Mouse (Mus musculus) kidney, postnatal 0 days (tissue): ENCODE data around the gene Cyb5d2. TPM values are rescaled to one million over a fixed set of nuclear protein-coding genes. Genes with fewer than 3 reads are reported as not detected.

Experiments used
- ATAC-seq: fragments of 200-750 bp; cut with Nextera tagmentation; replicated peaks from 2 replicates; pipeline ENCODE4 v1.8.0; 2017; ENCODE audit warnings: low read depth, moderate number of reproducible peaks, moderate TSS enrichment, moderate library complexity; ENCODE audit not compliant: low FRiP score
- DNase-seq: peaks from one replicate; pipeline ENCODE4 v3.0.0-alpha.2; 2016; ENCODE audit warnings: low spot score
- H3K27ac ChIP-seq: fragments of 300-500 bp; sonication (generic); 2 replicates; pipeline ENCODE4 v1.5.1; 2014; ENCODE audit warnings: mild to moderate bottlenecking
- H3K27me3 ChIP-seq: fragments of 300-500 bp; sonication (generic); 2 replicates; pipeline ENCODE4 v1.6.1; 2014; ENCODE audit warnings: low read length, mixed read lengths; ENCODE audit not compliant: insufficient read depth
- H3K36me3 ChIP-seq: fragments of 300-500 bp; sonication (generic); 2 replicates; pipeline ENCODE4 v1.6.1; 2014; ENCODE audit warnings: low read length, mixed read lengths; ENCODE audit not compliant: insufficient read depth
- H3K4me1 ChIP-seq: fragments of 300-500 bp; sonication (generic); replicated peaks from 2 replicates; pipeline ENCODE4 v1.6.1; 2014; ENCODE audit warnings: antibody characterized with exemption, low read length, mixed read lengths; ENCODE audit not compliant: insufficient read depth
- H3K4me2 ChIP-seq: fragments of 300-500 bp; sonication (generic); 2 replicates; pipeline ENCODE4 v1.6.1; 2014; ENCODE audit warnings: mild to moderate bottlenecking, low read length, moderate library complexity, mixed read lengths
- H3K4me3 ChIP-seq: fragments of 300-500 bp; sonication (generic); replicated peaks from 2 replicates; pipeline ENCODE4 v1.5.1; 2014; ENCODE audit warnings: low read depth, low read length
- H3K9ac ChIP-seq: fragments of 300-500 bp; sonication (generic); 2 replicates; pipeline ENCODE4 v1.6.1; 2014; ENCODE audit warnings: low read depth, low read length
- H3K9me3 ChIP-seq: fragments of 300-500 bp; sonication (generic); replicated peaks from 2 replicates; pipeline ENCODE4 v1.6.1; 2016; ENCODE audit warnings: low read length, inconsistent platforms, mixed read lengths
- CTCF ChIP-seq: IDR thresholded peaks from 2 replicates; pipeline ENCODE4 v1.5.1; 2016; ENCODE audit warnings: antibody characterized with exemption, low read depth, mild to moderate bottlenecking, moderate library complexity
- WGBS: fragments of 180-500 bp; shearing (Covaris S2); extraction: QIAGEN DNeasy Blood & Tissue Kit; methylation state at CpG from one replicate; pipeline ENCODE4 v1.1.7; 2014; 5-methylcytosine and 5-hydroxymethylcytosine counted together
- polyA plus RNA-seq: library from polyadenylated mRNA; unstranded; fragments of >200 nt; fragmentation: Nextera tagmentation; extraction: Ambion mirVana; gene quantifications from 2 replicates; pipeline ENCODE4 v1.2.1, GENCODE M21; 2015

The Cyb5d2 gene
- 7.2 and 7.3 TPM in 2 replicates for polyA plus RNA-seq

DNA sequence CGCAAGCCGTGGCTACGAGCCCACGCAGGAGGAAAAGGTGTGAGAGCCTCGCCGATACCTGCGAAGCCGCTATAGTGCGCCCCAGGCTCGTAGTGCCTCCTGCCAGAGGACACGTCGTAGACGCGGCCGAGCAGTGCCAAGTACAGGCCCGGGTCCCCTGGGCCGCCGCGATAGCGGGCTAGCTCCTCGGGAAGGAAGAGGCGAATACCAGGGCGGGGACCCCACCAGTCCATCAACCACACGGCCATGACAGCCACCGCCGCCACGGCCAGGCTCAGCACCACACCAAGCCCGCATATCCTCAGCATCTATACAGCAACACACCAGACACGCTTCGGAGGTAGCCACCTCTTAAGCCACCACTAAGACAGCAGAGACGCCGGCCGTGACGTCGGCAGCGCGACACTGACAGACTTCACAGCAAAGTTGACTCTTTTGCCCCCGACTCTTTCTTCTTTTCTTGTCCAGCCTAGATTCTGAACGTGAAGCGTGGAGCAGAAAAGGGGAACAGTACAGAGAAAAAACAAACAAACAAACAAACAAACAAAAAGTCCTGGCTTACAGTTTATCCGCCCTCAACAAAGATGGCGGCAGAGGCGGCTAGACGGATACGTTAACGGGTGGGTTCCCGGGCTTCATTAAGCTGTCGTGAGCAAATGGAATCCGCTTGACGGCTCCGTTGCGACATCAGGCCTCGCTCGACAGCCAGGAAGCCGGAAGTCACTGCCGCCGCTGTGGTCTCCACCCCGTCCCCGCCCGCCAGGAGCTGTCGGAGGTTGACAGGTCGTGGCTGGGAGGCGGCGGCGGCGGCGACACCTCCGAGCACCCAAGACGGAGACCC lies at the start of gene Cyb5d2, which contains the start of gene Zzef1:
Gene Cyb5d2, minus strand, starts transcription at position 688 of the 841 bp plus-strand sequence.
Gene Zzef1, plus strand, starts transcription at position 772 of the 841 bp plus-strand sequence.
- H3K4me2 ChIP-seq = peak within 1 kb of the TSS; percentile 60
- no peaks in the 10 kb centered on the region for H3K36me3 ChIP-seq
- no peaks in the 10 kb centered on the region for H3K9me3 ChIP-seq
- no peaks in the 10 kb centered on the region for H3K27me3 ChIP-seq
- H3K9ac ChIP-seq = peak within 1 kb of the TSS; percentile 88
- peak within 1 kb of the TSS; percentile 100 for H3K4me3 ChIP-seq
- peak; percentile 92 for ATAC-seq
- under 1% methylated on average over 64 of the region's 69 CpGs for WGBS
- 0 out of 2 replicates have a peak, but pooled peaks cover 5% of the 10 kb centered on the region for H3K4me1 ChIP-seq
- TF ChIP-seq CTCF = 0 out of 2 replicates have a peak, but pooled peaks have one; percentile 3
- peak within 1 kb of the TSS; percentile 92 for H3K27ac ChIP-seq
- peak; percentile 99 for DNase-seq

DNA sequence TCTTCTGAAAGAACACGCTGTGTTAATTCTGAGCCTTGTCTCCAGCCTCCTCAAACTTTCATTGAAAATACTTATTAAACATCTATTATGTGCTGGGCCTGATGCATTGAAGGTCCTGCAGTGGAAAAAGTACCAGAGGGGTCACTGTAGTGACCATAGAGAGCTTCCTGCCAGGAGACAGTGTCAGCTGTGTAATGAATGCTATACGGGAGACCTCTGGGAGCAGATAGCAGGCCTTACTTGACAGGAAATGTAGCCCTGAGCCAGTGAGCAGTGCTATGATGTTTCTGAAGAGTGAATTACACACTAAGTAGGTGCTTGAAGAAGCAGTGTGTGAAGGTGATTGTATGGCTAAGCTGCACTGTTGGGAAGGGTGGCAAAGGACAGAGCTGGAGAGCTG lies 49.6 kb upstream of the Cyb5d2 start:
- 84% methylated on average over 2 of the region's 2 CpGs for WGBS
- no peak overlapping the region for H3K4me2 ChIP-seq
- no peaks in the 10 kb centered on the region for H3K9me3 ChIP-seq
- DNase-seq (no peak), ATAC-seq (no peak)
- H3K27me3 ChIP-seq = no peaks in the 10 kb centered on the region
- no peaks in the 10 kb centered on the region for H3K4me1 ChIP-seq
- H3K9ac ChIP-seq = no peak overlapping the region
- H3K4me3 ChIP-seq = no peak overlapping the region
- no peak for TF ChIP-seq CTCF
- H3K27ac ChIP-seq = no peak overlapping the region
- peaks cover 39% of the 10 kb centered on the region for H3K36me3 ChIP-seq

DNA sequence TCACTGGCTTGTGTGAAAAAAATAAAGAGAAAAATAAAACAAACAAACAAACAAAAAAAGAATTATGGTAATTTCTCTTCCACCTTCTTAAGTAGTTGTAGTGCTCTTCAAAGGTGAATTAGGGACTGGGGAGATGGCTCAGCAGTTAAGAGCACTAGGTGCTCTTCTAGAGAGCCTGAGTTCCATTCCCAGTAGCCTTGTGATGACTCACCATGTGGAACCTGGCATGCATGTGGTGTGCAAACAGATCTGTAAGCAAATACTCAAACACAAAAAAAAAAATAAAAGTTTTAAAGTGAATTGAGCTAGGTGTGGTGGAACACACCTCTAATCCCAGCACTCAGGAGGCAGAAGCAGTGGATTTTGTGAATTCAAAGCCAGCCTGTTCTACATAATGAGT lies 47.6 kb upstream of the Cyb5d2 start:
- Histone ChIP-seq H3K36me3 (peaks cover 34% of the 10 kb centered on the region; the same call in 1 of the 2 replicates), H3K4me3 (no peak overlapping the region), H3K27ac (no peak overlapping the region), H3K4me1 (no peaks in the 10 kb centered on the region), H3K27me3 (no peaks in the 10 kb centered on the region), H3K4me2 (no peak overlapping the region), H3K9ac (no peak overlapping the region), H3K9me3 (no peaks in the 10 kb centered on the region)
- TF ChIP-seq CTCF = no peak
- no peak for ATAC-seq
- DNase-seq = no peak

DNA sequence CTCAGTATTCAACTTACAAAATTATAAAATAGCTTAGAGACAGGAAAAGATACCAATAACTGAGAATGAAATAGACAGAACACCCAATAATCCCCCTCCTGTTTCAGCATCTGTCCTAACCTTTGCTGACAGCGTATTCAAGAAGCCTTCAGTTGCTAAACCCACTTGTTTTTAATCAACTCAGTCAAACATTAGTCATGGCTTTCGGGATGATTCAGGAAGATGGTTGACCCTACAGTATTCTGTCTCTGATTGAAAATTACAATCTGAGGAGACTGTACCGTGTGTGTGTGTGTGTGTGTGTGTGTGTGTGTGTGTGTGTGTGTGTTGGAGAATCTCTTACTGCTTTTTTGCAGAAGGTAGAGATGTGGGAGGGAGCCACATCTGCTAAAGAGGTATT lies 46.8 kb upstream of the Cyb5d2 start:
- no peaks in the 10 kb centered on the region for H3K9me3 ChIP-seq
- no peak overlapping the region for H3K27ac ChIP-seq
- 82% methylated on average over 3 of the region's 3 CpGs for WGBS
- H3K4me3 ChIP-seq = no peak overlapping the region
- DNase-seq (no peak), ATAC-seq (no peak)
- no peak overlapping the region for H3K4me2 ChIP-seq
- H3K9ac ChIP-seq = no peak overlapping the region
- H3K27me3 ChIP-seq = no peaks in the 10 kb centered on the region
- H3K36me3 ChIP-seq = peaks cover 26% of the 10 kb centered on the region; the same call in 1 of the 2 replicates
- H3K4me1 ChIP-seq = no peaks in the 10 kb centered on the region
- no peak for TF ChIP-seq CTCF

DNA sequence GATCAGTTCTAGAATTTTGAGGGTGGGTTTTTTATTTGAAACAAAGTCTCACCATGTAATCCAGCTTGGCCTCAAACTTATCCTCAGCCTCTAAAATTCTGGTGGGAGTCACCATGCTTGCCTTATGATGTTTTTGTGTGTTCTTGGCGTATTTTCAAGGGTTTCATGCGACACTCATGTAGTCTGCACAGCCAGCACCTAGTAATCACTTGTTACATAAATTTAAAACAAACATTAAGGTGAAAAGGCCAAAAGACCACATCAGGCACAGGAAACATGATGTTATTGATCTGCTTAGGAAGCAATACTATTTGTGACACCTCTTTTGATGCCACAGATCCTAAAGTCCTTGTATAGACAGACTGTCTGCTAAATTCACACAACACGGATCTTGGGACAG lies 33.9 kb upstream of the Cyb5d2 start:
- Histone ChIP-seq H3K27ac (no peak overlapping the region), H3K9me3 (no peaks in the 10 kb centered on the region), H3K36me3 (peaks cover 30% of the 10 kb centered on the region), H3K4me1 (no peaks in the 10 kb centered on the region), H3K4me3 (no peak overlapping the region), H3K27me3 (no peaks in the 10 kb centered on the region), H3K9ac (no peak overlapping the region), H3K4me2 (no peak overlapping the region)
- 89% methylated on average over 3 of the region's 3 CpGs for WGBS
- no peak for DNase-seq
- ATAC-seq = no peak
- no peak for TF ChIP-seq CTCF

DNA sequence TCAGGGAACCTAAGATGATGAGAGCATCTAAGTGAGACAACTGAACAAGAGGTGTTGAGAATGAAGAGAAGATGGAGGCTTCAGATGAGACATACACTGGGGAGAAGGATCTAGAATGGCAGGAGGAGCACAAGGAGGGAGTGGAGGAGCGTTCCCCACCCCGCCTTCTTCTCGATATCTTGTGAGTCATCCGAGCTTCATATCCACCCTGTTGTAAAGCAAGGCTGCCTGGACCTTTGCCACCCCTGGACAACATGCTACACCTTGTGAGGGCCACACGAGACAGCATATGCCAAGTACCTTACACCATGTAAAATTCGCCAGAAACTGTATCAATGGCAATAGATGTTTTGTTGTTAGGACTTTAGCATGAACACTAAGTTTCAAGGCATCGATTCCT lies 25.1 kb upstream of the Cyb5d2 start:
- H3K9ac ChIP-seq = no peak overlapping the region
- ATAC-seq (no peak), DNase-seq (no peak)
- H3K4me2 ChIP-seq = no peak overlapping the region
- H3K27me3 ChIP-seq = no peaks in the 10 kb centered on the region
- H3K27ac ChIP-seq = no peak overlapping the region
- H3K36me3 ChIP-seq = peaks cover 21% of the 10 kb centered on the region
- no peaks in the 10 kb centered on the region for H3K9me3 ChIP-seq
- 92% methylated on average over 7 of the region's 7 CpGs for WGBS
- no peak overlapping the region for H3K4me3 ChIP-seq
- no peaks in the 10 kb centered on the region for H3K4me1 ChIP-seq
- TF ChIP-seq CTCF = no peak
